Mouse (Mus musculus) hematopoietic stem cell, adult 5-6 weeks (primary cell): ENCODE measurements at regions not wholly inside any gene's neighbourhood (a gene's known extent, or its start where the extent isn't known, plus 50 kb on each side); places are given as distances from the start of the nearest gene placed in this dataset.
A peak's percentile ranks its signal among the peaks of the same experiment; 100 is the strongest.

Source experiments
- ATAC-seq, 2 experiments: fragments of 125-278 bp in 1 of 2; replicated peaks in 1 of 2; 2 replicates each; pipeline ENCODE4 v1.8.0; 2016 to 2017; ENCODE audit warnings: inconsistent platforms in 2 of 2, mild to moderate bottlenecking in 2 of 2, moderate number of reproducible peaks in 2 of 2, low read depth in 1 of 2, moderate TSS enrichment in 1 of 2; ENCODE audit not compliant: low FRiP score in 2 of 2, poor library complexity in 2 of 2, severe bottlenecking in 2 of 2, insufficient read depth in 1 of 2, low TSS enrichment in 1 of 2

- no peak for ATAC-seq
Observed at GRCm38 (mm10) chr6:148719062-148719461, 112.2 kb downstream of the Ipo8 start.

DNA sequence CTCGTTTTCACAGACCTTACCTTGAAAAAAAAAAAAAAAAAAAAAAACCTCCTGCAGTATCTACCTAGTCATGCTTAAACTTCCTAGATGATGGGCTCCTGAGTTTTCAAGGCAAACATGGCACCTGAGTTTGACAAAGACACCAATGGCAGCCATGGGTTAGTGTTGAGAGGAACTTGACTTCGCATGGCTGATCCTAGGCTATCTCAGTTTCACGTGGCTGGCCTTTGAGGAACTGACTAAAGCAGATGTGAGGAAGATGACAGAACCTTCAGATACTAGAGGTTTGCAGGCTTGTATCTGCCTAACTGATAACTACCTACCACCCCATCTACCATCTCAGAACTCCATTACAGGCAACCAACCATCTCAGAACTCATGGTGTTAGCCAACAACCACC is 120.9 kb downstream of the Ipo8 start:
- no peak for ATAC-seq

DNA sequence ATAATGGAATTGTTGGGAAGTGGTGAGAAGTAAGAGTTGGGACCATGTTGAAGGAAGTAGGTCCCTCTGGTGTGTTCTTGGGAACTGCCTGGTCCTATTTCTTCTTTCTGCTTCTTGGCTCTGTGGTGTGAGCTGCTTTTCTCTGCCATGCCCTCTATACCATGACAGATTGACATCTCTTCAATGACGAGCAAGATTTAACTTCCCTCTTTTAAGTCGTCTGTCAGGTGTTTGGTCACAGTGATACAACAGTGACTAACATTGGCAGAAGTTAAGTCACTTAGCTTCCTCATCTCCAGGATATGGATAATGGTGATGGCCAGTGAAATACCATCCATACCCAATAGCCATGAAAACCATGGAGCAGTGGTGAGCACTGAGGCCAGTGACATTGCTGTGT is 122.9 kb downstream of the Ipo8 start:
- ATAC-seq: peak; percentile 32 to 39; a peak in 2 of 4 replicates

- peak; percentile 72 to 75 for ATAC-seq
Observed at GRCm38 (mm10) chr6:148705711-148706110, 125.6 kb downstream of the Ipo8 start.

- no peak for ATAC-seq
Observed at GRCm38 (mm10) chr6:148693329-148693728, 137.9 kb downstream of the Ipo8 start.

GRCm38 (mm10) chr6:148687770-148688169 is 143.5 kb downstream of the Ipo8 start:
- ATAC-seq: peak; percentile 65 to 66; a peak in 2 of 4 replicates

GRCm38 (mm10) chr6:148660152-148660551 is 171.1 kb downstream of the Ipo8 start:
- ATAC-seq: no peak

GRCm38 (mm10) chr6:148653216-148653615 is 178.1 kb downstream of the Ipo8 start:
- ATAC-seq: no peak

DNA sequence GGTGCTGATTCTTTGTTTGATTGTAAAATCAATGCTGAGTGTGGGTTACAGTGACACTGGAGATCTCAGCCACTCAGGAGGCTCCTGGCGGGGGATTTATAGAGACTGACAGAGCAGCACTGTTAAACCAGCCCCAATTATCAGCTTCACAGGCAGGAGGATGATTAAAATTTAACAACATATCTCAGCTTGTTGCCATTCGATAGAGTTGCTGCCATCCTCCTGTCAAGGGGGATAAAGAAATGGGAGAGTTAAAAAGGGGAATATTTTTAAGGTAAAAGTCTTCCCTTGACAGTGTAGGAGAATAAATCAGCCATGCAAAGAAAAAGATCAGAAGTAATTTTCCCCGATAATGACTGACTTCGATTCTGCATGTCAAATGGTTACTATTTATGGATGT is 178.8 kb downstream of the Ipo8 start:
- ATAC-seq: no peak

- no peak for ATAC-seq
Observed at GRCm38 (mm10) chr6:148647423-148648390, 183.6 kb downstream of the Ipo8 start.

DNA sequence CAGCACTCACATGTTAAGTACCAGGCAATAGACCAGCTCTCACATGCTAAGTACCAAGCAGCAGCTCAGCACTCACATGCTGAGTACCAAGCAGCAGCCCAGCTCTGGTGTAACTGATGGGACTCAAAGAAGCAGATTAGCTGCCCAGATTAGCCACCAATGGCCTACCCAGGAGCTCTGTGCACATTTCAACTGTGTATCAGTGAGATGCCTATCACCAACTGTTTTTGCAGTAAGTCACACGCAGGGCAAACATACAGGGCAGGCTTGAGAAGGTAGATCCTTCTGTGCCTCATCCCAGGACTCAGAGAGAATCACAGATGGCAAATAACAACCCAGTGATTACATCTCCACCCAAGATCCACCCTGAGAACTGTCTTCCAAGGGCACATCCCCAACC is 190.7 kb downstream of the Ipo8 start:
- ATAC-seq: no peak

GRCm38 (mm10) chr6:148634148-148634547 is 190.0 kb upstream of the Tmtc1 start:
- no peak for ATAC-seq

GRCm38 (mm10) chr6:148627090-148627605 is 183.0 kb upstream of the Tmtc1 start:
- no peak for ATAC-seq

- no peak for ATAC-seq
Observed at GRCm38 (mm10) chr6:148623119-148623770, 179.1 kb upstream of the Tmtc1 start.

GRCm38 (mm10) chr6:148620034-148620433 is 175.8 kb upstream of the Tmtc1 start:
- ATAC-seq: no peak

DNA sequence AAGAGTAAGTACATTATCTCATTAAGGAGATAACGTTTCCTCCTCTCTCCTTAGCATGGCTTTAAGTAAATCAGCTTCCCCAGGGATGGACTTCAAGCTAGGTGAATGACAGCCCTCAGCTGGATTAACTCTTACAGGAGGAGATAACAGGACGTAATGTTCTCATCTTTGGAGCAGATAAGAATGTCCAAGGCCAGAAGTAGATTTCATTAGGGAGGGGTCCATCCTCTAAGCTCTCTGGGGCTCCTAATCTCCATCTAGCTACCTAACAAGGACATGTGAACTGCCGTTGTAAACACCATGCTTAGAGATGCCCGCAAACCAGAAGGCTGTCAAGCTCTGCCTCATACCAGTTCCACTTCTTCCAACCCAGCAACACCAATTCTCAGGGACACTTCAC is 171.7 kb upstream of the Tmtc1 start:
- no peak for ATAC-seq

GRCm38 (mm10) chr6:148615442-148615841 is 171.3 kb upstream of the Tmtc1 start:
- ATAC-seq: no peak

DNA sequence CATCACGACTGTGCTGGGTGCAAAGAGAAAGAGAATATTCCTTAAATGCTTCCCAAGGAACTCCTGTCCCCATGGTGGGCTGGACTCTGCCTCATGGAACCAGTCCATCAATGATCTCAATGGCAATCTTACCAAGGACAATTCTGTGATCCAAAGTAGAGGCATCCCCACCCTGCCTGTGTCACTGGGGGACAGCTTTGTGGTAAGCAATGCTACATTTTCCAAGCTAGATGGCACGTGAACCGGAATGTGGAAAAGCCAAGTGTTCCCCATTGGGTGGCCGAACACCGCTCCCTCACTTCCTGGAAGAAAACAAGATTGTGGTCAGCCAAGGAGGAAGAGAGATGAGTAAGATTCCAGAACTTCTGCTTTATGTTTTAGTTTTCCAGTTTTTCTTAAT is 164.7 kb upstream of the Tmtc1 start:
- no peak for ATAC-seq
